Mouse (Mus musculus): ENCODE measurements around the gene Csnk2a2.
A peak's percentile ranks its signal among the peaks of the same experiment; 100 is the strongest.

Csnk2a2 gene

DNA sequence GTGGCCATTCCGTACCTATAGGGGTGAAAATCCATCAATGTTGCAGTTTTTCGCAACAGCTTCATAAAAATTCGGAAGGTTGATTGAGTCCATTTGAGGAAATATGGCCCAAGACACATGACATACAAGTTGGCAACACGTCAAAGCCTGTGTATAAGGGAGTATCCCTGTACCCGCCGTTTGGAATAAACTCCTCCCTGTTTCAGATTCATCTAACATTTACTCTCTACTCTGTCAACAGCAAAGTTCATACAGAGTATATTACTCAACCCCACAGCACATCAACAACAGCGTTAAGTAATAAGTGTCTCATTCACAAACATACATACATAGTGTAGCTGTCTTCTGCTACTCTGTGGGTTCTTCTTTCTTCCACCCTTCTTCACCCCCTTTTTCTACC is 65.2 kb downstream of the Csnk2a2 start:
- peak; percentile 20 for DNase-seq (ENCODE audit: low spot score)

DNA sequence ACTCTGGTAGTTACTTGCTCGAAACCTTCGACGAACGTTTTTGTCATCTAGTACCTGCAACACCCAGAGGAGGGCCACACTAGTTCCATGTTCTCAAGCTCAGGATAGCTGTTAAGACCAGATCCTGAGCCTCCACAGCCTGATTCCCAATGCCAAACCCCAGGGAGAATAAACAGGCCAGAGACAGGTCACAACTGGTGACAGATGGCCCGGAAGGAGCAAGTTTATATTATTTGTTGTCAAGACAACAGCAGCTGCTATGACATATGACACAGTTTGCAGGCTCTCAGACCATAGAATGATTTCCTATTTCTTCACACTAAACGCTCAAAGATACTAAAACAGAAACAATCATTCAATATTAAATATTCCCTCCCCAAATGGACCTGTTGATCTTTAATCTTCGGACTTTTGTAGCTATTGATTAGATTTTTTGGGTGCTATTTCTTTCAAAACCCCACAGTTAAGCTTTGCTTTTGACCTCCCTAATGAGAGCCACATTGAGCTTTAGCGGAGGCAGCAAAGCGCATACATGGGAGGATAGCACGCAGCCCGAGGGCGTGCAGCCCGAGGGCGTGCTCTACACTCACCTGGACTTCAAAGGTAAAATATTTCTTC is 67.5 kb downstream of the Csnk2a2 start:
- DNase-seq (ENCODE audit: low spot score) = no peak

DNA sequence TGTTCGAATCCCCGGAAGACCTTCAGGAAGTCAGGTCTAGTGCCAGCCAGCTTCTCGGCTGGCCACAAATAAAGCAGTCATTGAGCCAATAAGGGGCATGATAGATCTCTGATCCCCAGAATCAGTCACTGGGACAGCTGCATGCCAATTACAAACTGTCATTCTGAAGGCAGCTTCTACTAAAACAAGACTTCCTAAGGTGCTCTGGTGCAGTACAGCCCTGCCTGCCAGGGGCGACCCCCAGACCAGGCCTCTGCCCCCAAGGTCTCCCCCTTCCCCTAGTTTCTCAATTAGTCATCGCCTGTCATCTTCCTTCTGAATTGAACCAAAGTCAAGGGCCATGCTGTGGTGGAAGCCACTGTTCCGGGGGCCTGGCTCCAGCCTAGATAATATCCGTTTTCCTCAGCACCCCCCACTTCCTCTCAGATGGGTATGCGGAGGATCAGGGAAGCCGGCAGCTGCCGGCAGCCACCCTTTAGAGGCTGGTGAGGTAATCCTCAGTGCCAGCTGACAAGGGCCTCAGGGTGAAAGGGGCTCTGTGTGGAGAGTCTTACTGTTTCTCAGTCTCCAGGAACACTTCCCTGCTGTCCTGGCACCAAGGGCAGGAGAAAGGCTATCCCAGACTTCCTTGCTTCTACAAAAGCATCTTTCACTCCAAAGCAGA is 78.4 kb downstream of the Csnk2a2 start:
- peak; percentile 61 for DNase-seq (ENCODE audit: low spot score)

DNA sequence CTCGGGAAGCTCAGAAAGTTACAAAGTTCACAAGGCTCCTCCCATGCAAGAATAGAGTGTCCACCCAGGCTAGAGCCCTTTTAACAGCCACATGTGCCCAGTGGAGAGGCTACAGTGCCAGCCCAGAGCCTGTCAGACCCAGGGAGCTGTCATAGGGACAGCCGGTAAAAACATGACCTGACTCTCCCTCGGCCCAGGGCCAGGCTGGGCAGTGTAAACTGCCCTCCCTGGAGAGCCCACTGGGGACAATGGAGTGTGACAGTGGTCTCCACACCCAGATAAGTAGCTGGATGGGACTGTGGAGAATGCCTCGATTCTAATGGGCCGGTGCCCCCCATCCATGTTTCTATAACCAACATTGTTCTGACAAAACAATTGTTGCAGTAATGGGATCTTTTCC is 80.3 kb downstream of the Csnk2a2 start:
- DNase-seq (ENCODE audit: low spot score) = peak; percentile 76

DNA sequence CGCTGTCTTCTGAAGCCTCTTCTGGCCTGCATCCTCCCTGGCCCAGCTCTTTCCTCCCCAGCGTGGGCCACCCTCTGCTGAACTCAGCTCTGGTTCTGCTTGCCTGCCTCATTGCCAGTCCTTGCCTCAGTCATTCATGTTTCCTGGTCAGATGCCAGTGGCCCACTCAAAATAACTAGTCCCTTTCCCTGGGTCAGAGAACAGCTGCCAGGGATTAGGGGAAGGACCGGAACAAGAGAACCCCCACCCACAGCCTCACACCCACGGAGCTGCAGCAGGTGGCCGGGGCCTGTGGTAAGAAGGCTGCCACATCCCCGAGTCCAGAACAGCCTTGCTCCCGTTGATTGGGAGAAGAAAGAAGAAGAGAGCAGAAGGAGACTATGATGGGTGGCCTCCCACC is 88.7 kb downstream of the Csnk2a2 start:
- no peak for DNase-seq (ENCODE audit: low spot score)

DNA sequence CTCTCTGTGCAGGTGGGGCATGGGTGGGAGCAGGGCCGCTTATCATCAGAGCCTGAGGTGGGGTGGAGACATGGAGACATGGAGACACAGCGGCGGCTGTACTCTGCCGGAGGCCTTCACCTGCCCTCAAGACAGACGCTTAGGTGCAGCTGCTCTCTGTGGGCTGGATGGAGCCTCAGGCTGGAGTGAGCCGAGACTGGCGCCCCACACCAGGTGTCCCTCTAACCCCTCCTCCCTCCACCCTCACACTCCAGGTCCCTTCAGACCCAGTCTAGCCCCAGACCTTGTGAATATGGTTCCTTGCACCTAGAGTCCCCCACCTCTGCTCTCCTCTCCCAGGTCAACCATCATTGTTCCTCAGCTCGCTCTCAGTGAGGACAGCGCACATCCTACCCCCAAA is 90.7 kb downstream of the Csnk2a2 start:
- no peak for DNase-seq (ENCODE audit: low spot score)

DNA sequence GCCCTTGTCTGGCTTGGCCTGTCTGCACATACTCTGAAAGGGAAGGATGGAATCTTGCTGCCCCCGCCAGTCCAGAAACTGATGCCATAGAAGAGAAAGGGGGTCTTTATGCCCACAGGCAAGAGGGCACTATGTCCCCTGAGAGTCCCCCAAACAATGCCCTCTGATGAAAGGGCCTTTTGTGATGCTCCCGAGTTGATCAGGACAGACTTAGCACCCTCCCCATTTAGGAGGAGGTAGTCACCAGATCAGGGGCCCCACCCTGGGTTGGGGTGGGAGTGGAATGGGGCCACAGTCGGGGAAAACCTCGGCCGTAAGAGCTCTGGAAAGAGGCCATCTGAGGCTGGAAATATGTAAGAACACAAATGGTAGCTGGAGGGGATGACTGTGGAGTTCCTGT is 92.6 kb downstream of the Csnk2a2 start:
- no peak for DNase-seq (ENCODE audit: low spot score)

DNA sequence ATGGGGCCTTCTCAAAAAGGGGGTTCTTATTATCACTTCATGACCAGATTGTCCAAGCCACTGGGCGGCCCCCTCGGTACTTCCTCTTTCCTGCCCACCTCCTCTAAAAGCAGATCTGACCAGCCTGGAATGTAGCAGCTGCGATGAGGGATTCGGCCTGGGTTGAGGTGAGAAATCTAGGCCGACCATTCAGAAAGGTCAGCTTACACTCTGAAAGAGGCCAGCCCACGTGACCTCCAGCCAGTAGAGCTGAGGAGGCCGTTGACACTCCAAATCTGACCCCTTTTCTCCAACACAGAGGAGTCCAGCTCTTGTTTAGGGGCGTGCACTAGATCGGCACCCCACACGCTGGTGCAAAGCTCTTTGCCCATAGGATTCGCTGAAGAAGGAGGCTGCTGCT is 93.1 kb downstream of the Csnk2a2 start:
- DNase-seq (ENCODE audit: low spot score) = no peak
